ENCODE assay signal across 11 mouse cellular contexts in the genomic region with DNA sequence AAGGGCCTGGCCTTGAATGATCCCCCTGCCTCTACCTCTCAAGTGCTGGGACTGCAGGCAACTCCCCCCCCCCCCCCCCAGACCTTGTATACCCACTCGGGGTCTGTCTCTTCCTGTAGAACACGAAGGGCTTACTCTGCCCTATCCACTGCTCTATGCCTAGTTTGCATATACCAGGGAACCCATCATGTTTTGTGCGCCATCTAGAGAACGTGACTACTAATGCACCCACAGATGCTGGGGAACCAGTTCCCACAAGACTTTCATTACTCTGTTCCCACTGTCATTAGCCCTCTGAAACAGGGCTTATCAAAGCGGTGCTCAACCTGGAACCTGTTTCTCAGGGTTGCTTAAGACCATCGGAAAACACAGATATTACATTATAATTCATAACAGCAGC.
A peak's percentile ranks its signal among the peaks of the same experiment; 100 is the strongest.
DNase-seq lines count a peak whose midpoint lies in the region; ATAC-seq and TF ChIP-seq lines count a peak whose summit lies in the region.
"Had no signal": no experiment of that assay in that cellular context is flagged by ENCODE, and none has a peak within 500 bp of the region (broad histone marks: within the 10 kb centered on the region; RNA-seq: fewer than 3 reads in every experiment).

No protein-coding gene starts in this region.

- no peaks in the 10 kb centered on the region for H3K4me1 ChIP-seq in embryonic facial prominence, embryonic 11.5 days (ENCODE audit: control insufficient read depth, insufficient read depth, low read length)
- peaks cover 6% of the 10 kb centered on the region for H3K4me1 ChIP-seq in embryonic facial prominence, embryonic 10.5 days
- peaks cover 11% of the 10 kb centered on the region for H3K4me1 ChIP-seq in limb, embryonic 12.5 days (replicated peaks)
- peaks cover 10% of the 10 kb centered on the region for H3K4me1 ChIP-seq in limb, embryonic 10.5 days
- H3K4me1 ChIP-seq in MEL (ENCODE audit: control insufficient read depth in 1 of 2, insufficient read depth in 2 of 2, low read length in 2 of 2), result no peaks in the 10 kb centered on the region
- H3K4me1 ChIP-seq in liver, postnatal 0 days (ENCODE audit: insufficient read depth), result no peaks in the 10 kb centered on the region
- H3K4me1 ChIP-seq: liver, embryonic 13.5 days had no signal

- no peaks in the 10 kb centered on the region for H3K9me3 ChIP-seq in embryonic facial prominence, embryonic 11.5 days (replicated peaks; ENCODE audit: control insufficient read depth, low read length)
- H3K9me3 ChIP-seq in embryonic facial prominence, embryonic 10.5 days, result no peaks in the 10 kb centered on the region
- H3K9me3 ChIP-seq in limb, embryonic 12.5 days, result no peaks in the 10 kb centered on the region
- H3K9me3 ChIP-seq in limb, embryonic 10.5 days (replicated peaks), result no peaks in the 10 kb centered on the region
- H3K9me3 ChIP-seq in MEL (replicated peaks; ENCODE audit: insufficient read depth, low read length), result no peaks in the 10 kb centered on the region
- no peaks in the 10 kb centered on the region for H3K9me3 ChIP-seq in liver, postnatal 0 days (ENCODE audit: low read length)
- H3K9me3 ChIP-seq: embryonic facial prominence, embryonic 12.5 days; liver, embryonic 13.5 days; midbrain, embryonic 15.5 days had no signal

- no peak overlapping the region for H3K4me3 ChIP-seq in embryonic facial prominence, embryonic 11.5 days (ENCODE audit: low read depth, low read length)
- H3K4me3 ChIP-seq in embryonic facial prominence, embryonic 10.5 days, result no peak overlapping the region
- H3K4me3 ChIP-seq in limb, embryonic 12.5 days (replicated peaks), result no peak overlapping the region
- H3K4me3 ChIP-seq in limb, embryonic 10.5 days, result no peak overlapping the region
- H3K4me3 ChIP-seq in MEL (ENCODE audit: control insufficient read depth in 1 of 2, insufficient read depth in 1 of 2, low read depth in 2 of 2, low read length in 2 of 2), result no peak overlapping the region
- H3K4me3 ChIP-seq in liver, postnatal 0 days (ENCODE audit: low read depth, low read length), result no peak overlapping the region
- H3K4me3 ChIP-seq: embryonic facial prominence, embryonic 12.5 days; liver, embryonic 13.5 days; midbrain, embryonic 15.5 days had no signal

- intact Hi-C loops in left cerebral cortex, postnatal 36 days (cut with DNase I), result no loop called here

- TF ChIP-seq RAD21 in MEL (IDR thresholded peaks at IDR 0.05; ENCODE audit: low read depth, low read length), result peak; percentile 48

- no peaks in the 10 kb centered on the region for H3K27me3 ChIP-seq in embryonic facial prominence, embryonic 11.5 days (ENCODE audit: control insufficient read depth, insufficient read depth, low read length)
- no peaks in the 10 kb centered on the region for H3K27me3 ChIP-seq in embryonic facial prominence, embryonic 10.5 days (replicated peaks; ENCODE audit: low read depth, poor library complexity, severe bottlenecking)
- H3K27me3 ChIP-seq in limb, embryonic 12.5 days, result no peaks in the 10 kb centered on the region
- no peaks in the 10 kb centered on the region for H3K27me3 ChIP-seq in limb, embryonic 10.5 days (ENCODE audit: low read depth, poor library complexity, severe bottlenecking)
- no peaks in the 10 kb centered on the region for H3K27me3 ChIP-seq in MEL (ENCODE audit: control insufficient read depth in 1 of 2, insufficient read depth in 2 of 2, low read length in 2 of 2)
- no peaks in the 10 kb centered on the region for H3K27me3 ChIP-seq in liver, postnatal 0 days (ENCODE audit: insufficient read depth, low read length)
- H3K27me3 ChIP-seq: embryonic facial prominence, embryonic 12.5 days; liver, embryonic 13.5 days; midbrain, embryonic 15.5 days had no signal

- no peak for TF ChIP-seq POLR2A in MEL (IDR thresholded peaks at IDR 0.05; ENCODE audit: control insufficient read depth in 1 of 2, insufficient read depth in 1 of 2, low read depth in 1 of 2, low read length in 2 of 2, poor library complexity in 1 of 2)

- no peak overlapping the region for H3K27ac ChIP-seq in embryonic facial prominence, embryonic 11.5 days (replicated peaks; ENCODE audit: low read depth, low read length)
- no peak overlapping the region for H3K27ac ChIP-seq in embryonic facial prominence, embryonic 10.5 days (replicated peaks)
- no peak overlapping the region for H3K27ac ChIP-seq in limb, embryonic 12.5 days
- no peak overlapping the region for H3K27ac ChIP-seq in limb, embryonic 10.5 days
- H3K27ac ChIP-seq in MEL (ENCODE audit: control insufficient read depth, low read depth, low read length), result no peak overlapping the region
- H3K27ac ChIP-seq in liver, postnatal 0 days (ENCODE audit: low read depth), result no peak overlapping the region
- H3K27ac ChIP-seq: embryonic facial prominence, embryonic 12.5 days; liver, embryonic 13.5 days; midbrain, embryonic 15.5 days had no signal

- TF ChIP-seq CTCF in MEL (IDR thresholded peaks at IDR 0.05 in 2 of 3, conservative IDR thresholded peaks at IDR 0.05 in 1 of 3; ENCODE audit: control insufficient read depth in 1 of 3, insufficient read depth in 1 of 3, low read depth in 2 of 3, low read length in 3 of 3, poor library complexity in 1 of 3, severe bottlenecking in 1 of 3), result peak in 2 of 3 experiments; percentile 20 to 62; a peak in 3 of 6 replicates
- peak; percentile 53 for TF ChIP-seq CTCF in liver, postnatal 0 days (IDR thresholded peaks at IDR 0.05; ENCODE audit: low read depth)

- peak; percentile 25 for DNase-seq in embryonic facial prominence, embryonic 11.5 days (ENCODE audit: low spot score)
- no peak for DNase-seq in embryonic facial prominence, embryonic 10.5 days (ENCODE audit: low spot score)
- DNase-seq in limb, embryonic 10.5 days (ENCODE audit: low spot score), result no peak
- DNase-seq in MEL (ENCODE audit: low read depth, low spot score), result peak; percentile 36
- DNase-seq in liver, postnatal 0 days, result no peak
- no peak for DNase-seq in urinary bladder, postnatal 4 days (ENCODE audit: low spot score in 2 of 2)
- DNase-seq in left cerebral cortex, postnatal 36 days (ENCODE audit: low spot score in 2 of 2), result no peak
- DNase-seq: liver, embryonic 13.5 days had no signal

- ATAC-seq in embryonic facial prominence, embryonic 11.5 days (replicated peaks; ENCODE audit: insufficient number of reproducible peaks, low FRiP score, low TSS enrichment, low read depth), result no peak
- ATAC-seq in limb, embryonic 12.5 days (ENCODE audit: insufficient number of reproducible peaks, insufficient read depth, low FRiP score, low TSS enrichment, low read depth), result 0 out of 2 replicates have a peak, but pooled peaks have one; percentile 34
- no peak for ATAC-seq in liver, postnatal 0 days
- ATAC-seq: midbrain, embryonic 15.5 days had no signal

- H3K79me2 ChIP-seq in MEL (ENCODE audit: control insufficient read depth, insufficient read depth, low read length, poor library complexity), result no peaks in the 10 kb centered on the region

- 76% methylated on average over 5 of the region's 6 CpGs for WGBS in embryonic facial prominence, embryonic 11.5 days
- WGBS in embryonic facial prominence, embryonic 10.5 days, result 69% methylated on average over 6 of the region's 6 CpGs
- WGBS in limb, embryonic 12.5 days, result 60% methylated on average over 6 of the region's 6 CpGs
- 82% methylated on average over 6 of the region's 6 CpGs for WGBS in limb, embryonic 10.5 days
- WGBS in liver, postnatal 0 days (ENCODE audit: insufficient replicate concordance), result 64% methylated on average over 6 of the region's 6 CpGs

- no peak for TF ChIP-seq EP300 in MEL (IDR thresholded peaks at IDR 0.05; ENCODE audit: low read depth in 1 of 2, low read length in 2 of 2)
- TF ChIP-seq EP300 in liver, postnatal 0 days (IDR thresholded peaks at IDR 0.05; ENCODE audit: low read depth), result no peak

- H3K4me2 ChIP-seq in embryonic facial prominence, embryonic 11.5 days (ENCODE audit: low read depth, low read length), result no peak overlapping the region
- no peak overlapping the region for H3K4me2 ChIP-seq in limb, embryonic 12.5 days
- H3K4me2 ChIP-seq in liver, postnatal 0 days (ENCODE audit: low read depth, low read length), result no peak overlapping the region
- H3K4me2 ChIP-seq: embryonic facial prominence, embryonic 12.5 days; liver, embryonic 13.5 days; midbrain, embryonic 15.5 days had no signal

- no peak overlapping the region for H3K9ac ChIP-seq in embryonic facial prominence, embryonic 11.5 days (replicated peaks; ENCODE audit: low read length)
- H3K9ac ChIP-seq in limb, embryonic 12.5 days (replicated peaks), result no peak overlapping the region
- no peak overlapping the region for H3K9ac ChIP-seq in MEL (ENCODE audit: control insufficient read depth, low read depth, low read length, poor library complexity, severe bottlenecking)
- H3K9ac ChIP-seq in liver, postnatal 0 days (replicated peaks), result no peak overlapping the region
- H3K9ac ChIP-seq: embryonic facial prominence, embryonic 12.5 days; liver, embryonic 13.5 days; midbrain, embryonic 15.5 days had no signal

- no peaks in the 10 kb centered on the region for H3K36me3 ChIP-seq in embryonic facial prominence, embryonic 11.5 days (replicated peaks; ENCODE audit: control insufficient read depth, insufficient read depth, low read depth, low read length)
- peaks cover 30% of the 10 kb centered on the region for H3K36me3 ChIP-seq in embryonic facial prominence, embryonic 10.5 days (replicated peaks)
- H3K36me3 ChIP-seq in limb, embryonic 12.5 days, result peaks cover 36% of the 10 kb centered on the region
- peaks cover 32% of the 10 kb centered on the region for H3K36me3 ChIP-seq in limb, embryonic 10.5 days
- no peaks in the 10 kb centered on the region; a peak in 1 of 4 replicates for H3K36me3 ChIP-seq in MEL (ENCODE audit: control insufficient read depth in 1 of 2, insufficient read depth in 2 of 2, low read length in 2 of 2)
- peaks cover 2% of the 10 kb centered on the region for H3K36me3 ChIP-seq in liver, postnatal 0 days (replicated peaks; ENCODE audit: insufficient read depth, low read length)
- H3K36me3 ChIP-seq: midbrain, embryonic 15.5 days had no signal

TF ChIP-seq in MEL, 35 proteins besides CTCF, POLR2A, EP300 and RAD21:
- TF ChIP-seq SMC3 (IDR thresholded peaks at IDR 0.05; ENCODE audit: low read depth, low read length) (peak; percentile 49), NELFE (IDR thresholded peaks at IDR 0.05; ENCODE audit: low read depth, low read length) (no peak), ELF1 (IDR thresholded peaks at IDR 0.05; ENCODE audit: low read depth, low read length) (no peak)
TF ChIP-seq in MEL: peak in this region for 1.

Comparison
In these comparisons a context has a peak if more than half of its experiments do, and no peak if none do; other contexts are left out.
1. DNase-seq: peak in embryonic facial prominence, embryonic 11.5 days (single experiment) and MEL (single experiment); none in embryonic facial prominence, embryonic 10.5 days (single experiment), limb, embryonic 10.5 days (single experiment), liver, postnatal 0 days (single experiment), urinary bladder, postnatal 4 days (0 of 2) and left cerebral cortex, postnatal 36 days (0 of 2).